Mouse (Mus musculus) cortical plate, adult 2 months (tissue): ENCODE data around the gene Olfr16.

Source experiments
- CTCF ChIP-seq: fragments of 200-500 bp; IDR thresholded peaks from 2 replicates; pipeline ENCODE4 v1.5.1; 2011; ENCODE audit warnings: mild to moderate bottlenecking, control low read depth, low read length; ENCODE audit not compliant: insufficient read depth; ENCODE audit errors: extremely low read depth
- POLR2A ChIP-seq: fragments of 200-500 bp; IDR thresholded peaks from 2 replicates; pipeline ENCODE4 v1.6.1; 2011; ENCODE audit warnings: mild to moderate bottlenecking, low read length, control low read depth; ENCODE audit not compliant: insufficient read depth; ENCODE audit errors: extremely low read depth

DNA sequence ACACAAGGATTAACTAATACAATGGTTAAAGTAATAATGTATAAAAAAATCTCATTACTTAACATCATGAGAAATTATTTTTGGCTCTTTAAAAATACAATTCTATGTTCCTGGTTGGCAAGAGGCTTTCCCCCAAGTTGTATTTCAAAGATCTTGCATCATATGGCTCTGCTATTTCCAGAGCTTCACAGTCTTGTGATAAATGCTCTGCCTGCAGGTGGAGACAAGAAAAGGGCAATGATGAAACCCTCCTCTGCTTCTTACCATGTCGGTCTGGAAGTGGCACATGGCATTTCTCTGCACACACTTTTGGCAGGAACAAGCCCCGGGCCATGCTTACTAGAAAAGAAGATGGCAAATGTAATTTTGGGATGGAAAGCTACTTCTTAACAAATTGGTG lies 31.8 kb upstream of the Olfr16 start:
- TF ChIP-seq CTCF (no peak), POLR2A (no peak)
